7 mouse cellular contexts compared by ENCODE assay signal in the genomic region with DNA sequence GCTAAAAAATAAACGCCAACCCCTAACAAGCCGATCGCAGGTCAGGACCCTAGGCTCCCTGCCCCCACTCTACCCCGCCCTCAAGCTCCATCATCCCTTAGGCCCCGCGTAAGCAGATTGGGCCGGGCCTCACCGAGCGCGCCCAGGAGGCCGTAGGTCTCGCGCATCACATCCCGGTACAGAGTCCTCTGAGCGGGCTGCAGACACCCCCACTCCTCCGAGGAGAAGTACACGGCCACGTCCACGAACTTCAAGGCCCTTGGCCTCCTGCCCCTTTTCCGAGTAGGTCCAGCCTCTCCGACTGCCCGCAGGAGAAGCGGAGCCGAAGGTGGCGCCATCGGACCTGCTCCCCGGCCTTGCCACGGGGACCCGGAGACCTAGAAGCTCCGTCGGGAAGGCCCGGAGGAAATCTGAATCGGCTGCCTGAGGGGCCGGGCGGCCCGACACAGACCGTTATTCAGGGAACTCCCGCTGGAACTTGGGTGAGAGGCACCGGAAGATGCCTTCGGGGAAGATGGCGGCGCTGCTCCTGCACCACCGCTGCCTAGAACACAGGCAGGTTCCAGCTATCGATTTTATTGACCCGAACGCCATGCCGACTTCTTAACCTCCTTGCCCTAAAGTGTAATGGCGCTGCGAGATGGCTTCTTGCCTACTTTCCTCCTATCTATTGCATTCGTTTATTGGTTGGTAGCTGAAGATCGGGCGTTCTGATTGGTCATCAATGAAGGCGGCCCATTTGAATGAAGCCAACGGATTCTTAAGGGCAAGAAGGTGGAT. TPM values are rescaled to one million over a fixed set of nuclear protein-coding genes. Genes with fewer than 3 reads are reported as not detected.
A peak's percentile ranks its signal among the peaks of the same experiment; 100 is the strongest.
DNase-seq lines count a peak whose midpoint lies in the region; ATAC-seq lines count a peak whose summit lies in the region.

A gene (minus strand): TSS at position 638 of the 780 bp plus-strand sequence.

- no peaks in the 10 kb centered on the region for H3K9me3 ChIP-seq in embryonic facial prominence, embryonic 11.5 days (replicated peaks; ENCODE audit: control insufficient read depth, low read length)
- H3K9me3 ChIP-seq in limb, embryonic 10.5 days (replicated peaks): no peaks in the 10 kb centered on the region
- no peaks in the 10 kb centered on the region for H3K9me3 ChIP-seq in midbrain, embryonic 13.5 days

- ATAC-seq in embryonic facial prominence, embryonic 11.5 days (replicated peaks; ENCODE audit: insufficient number of reproducible peaks, low FRiP score, low TSS enrichment, low read depth): peak; percentile 80
- ATAC-seq in granulocyte monocyte progenitor cell, adult 5-6 weeks (replicated peaks; ENCODE audit: poor library complexity, severe bottlenecking): peak; percentile 95
- ATAC-seq in midbrain, embryonic 13.5 days: peak; percentile 91

- WGBS in embryonic facial prominence, embryonic 11.5 days: under 1% methylated on average over 54 of the region's 54 CpGs
- WGBS in limb, embryonic 10.5 days: under 1% methylated on average over 54 of the region's 54 CpGs
- WGBS in midbrain, embryonic 13.5 days: under 1% methylated on average over 54 of the region's 54 CpGs

- H3K9ac ChIP-seq in embryonic facial prominence, embryonic 11.5 days (replicated peaks; ENCODE audit: low read length): peak within 1 kb of the TSS; percentile 93
- peak within 1 kb of the TSS; percentile 97 for H3K9ac ChIP-seq in midbrain, embryonic 13.5 days (replicated peaks)

- H3K27ac ChIP-seq in embryonic facial prominence, embryonic 11.5 days (replicated peaks; ENCODE audit: low read depth, low read length): peak within 1 kb of the TSS; percentile 88
- peak within 1 kb of the TSS; percentile 99 for H3K27ac ChIP-seq in limb, embryonic 10.5 days
- peak within 1 kb of the TSS; percentile 96 for H3K27ac ChIP-seq in midbrain, embryonic 13.5 days

- H3K4me3 ChIP-seq in embryonic facial prominence, embryonic 11.5 days (ENCODE audit: low read depth, low read length): peak within 1 kb of the TSS; percentile 92
- H3K4me3 ChIP-seq in limb, embryonic 10.5 days: peak within 1 kb of the TSS; percentile 96
- H3K4me3 ChIP-seq in midbrain, embryonic 13.5 days (replicated peaks): peak within 1 kb of the TSS; percentile 90

- H3K27me3 ChIP-seq in embryonic facial prominence, embryonic 11.5 days (ENCODE audit: control insufficient read depth, insufficient read depth, low read length): no peaks in the 10 kb centered on the region
- no peaks in the 10 kb centered on the region for H3K27me3 ChIP-seq in limb, embryonic 10.5 days (ENCODE audit: low read depth, poor library complexity, severe bottlenecking)
- no peaks in the 10 kb centered on the region for H3K27me3 ChIP-seq in midbrain, embryonic 13.5 days

- peak within 1 kb of the TSS; percentile 64 for H3K4me2 ChIP-seq in embryonic facial prominence, embryonic 11.5 days (ENCODE audit: low read depth, low read length)
- peak within 1 kb of the TSS; percentile 87 for H3K4me2 ChIP-seq in midbrain, embryonic 13.5 days (replicated peaks)

- H3K36me3 ChIP-seq in embryonic facial prominence, embryonic 11.5 days (replicated peaks; ENCODE audit: control insufficient read depth, insufficient read depth, low read depth, low read length): peaks cover 13% of the 10 kb centered on the region
- H3K36me3 ChIP-seq in limb, embryonic 10.5 days: peaks cover 72% of the 10 kb centered on the region
- H3K36me3 ChIP-seq in midbrain, embryonic 13.5 days: peaks cover 46% of the 10 kb centered on the region

- no peaks in the 10 kb centered on the region for H3K4me1 ChIP-seq in embryonic facial prominence, embryonic 11.5 days (ENCODE audit: control insufficient read depth, insufficient read depth, low read length)
- peaks cover 41% of the 10 kb centered on the region for H3K4me1 ChIP-seq in limb, embryonic 10.5 days
- H3K4me1 ChIP-seq in midbrain, embryonic 13.5 days (replicated peaks): peaks cover 52% of the 10 kb centered on the region

- peak; percentile 94 for DNase-seq in adrenal gland, postnatal 14 days
- peak; percentile 96 for DNase-seq in embryonic facial prominence, embryonic 11.5 days (ENCODE audit: low spot score)
- DNase-seq in kidney, adult 11 months: peak; percentile 97
- peak; percentile 88 for DNase-seq in limb, embryonic 10.5 days (ENCODE audit: low spot score)
- peak; percentile 89 for DNase-seq in spleen, adult 12 weeks (ENCODE audit: low spot score)

RNA-seq across cellular contexts. Expression of the gene that starts here (rescaled TPM):
- total RNA-seq in adrenal gland, postnatal 14 days (2021): 3.5 and 5.0 TPM in 2 replicates
- 11.7 and 12.4 TPM in 2 replicates for polyA plus RNA-seq in embryonic facial prominence, embryonic 11.5 days (2014; fragmentation: Nextera tagmentation; extraction: Ambion mirVana)
- 0.70 and 3.9 TPM in 2 replicates for total RNA-seq in granulocyte monocyte progenitor cell, adult 5-6 weeks (2014; fragmentation: Nextera tagmentation)
- 2.7 and 3.6 TPM in 2 replicates for total RNA-seq in granulocyte monocyte progenitor cell, adult 5-6 weeks (2017)
- 14.2 and 14.5 TPM in 2 replicates for polyA plus RNA-seq in limb, embryonic 10.5 days (2016; fragmentation: Nextera tagmentation; extraction: Ambion mirVana)
- polyA plus RNA-seq in midbrain, embryonic 13.5 days (2015; fragmentation: Nextera tagmentation; extraction: Ambion mirVana): 16.1 and 16.3 TPM in 2 replicates

Comparison
In these comparisons a context has a peak if more than half of its experiments do, and no peak if none do; other contexts are left out.
1. Peak in every context shown above with its lines: DNase-seq, ATAC-seq, H3K4me3 ChIP-seq and H3K27ac ChIP-seq.